Mouse (Mus musculus): ENCODE results near the gene Ghdc.

Ghdc gene

GRCm38 (mm10) chr11:100770646-100771408 lies at the start of gene Ghdc:
TSS of gene Ghdc (minus strand) at chr11:100770957.
- DNase-seq (ENCODE audit: low read depth, low spot score): peak; percentile 88

GRCm38 (mm10) chr11:100820047-100820446 lies 49.3 kb upstream of the Ghdc start:
- no peak for DNase-seq (ENCODE audit: low read depth, low spot score)

GRCm38 (mm10) chr11:100819626-100820025 lies 48.9 kb upstream of the Ghdc start:
- DNase-seq (ENCODE audit: low read depth, low spot score): no peak

DNA sequence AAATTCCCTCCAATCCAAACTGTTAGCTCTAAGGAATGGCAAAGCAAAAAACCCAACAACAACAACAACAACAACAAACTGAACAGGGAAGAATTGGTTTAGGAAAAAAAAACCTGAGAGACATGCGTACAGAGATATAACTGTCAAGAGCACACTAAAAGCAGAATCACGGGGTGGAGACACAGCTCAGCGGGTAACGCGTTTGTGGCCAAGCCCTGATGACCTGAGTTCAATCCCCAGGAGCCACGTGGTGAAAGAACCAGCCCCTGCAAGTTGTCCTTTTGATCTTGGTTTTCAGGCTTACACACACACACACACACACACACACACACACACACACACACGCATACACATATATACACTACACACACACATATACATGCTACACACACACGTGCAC lies 48.3 kb upstream of the Ghdc start:
- DNase-seq (ENCODE audit: low read depth, low spot score): no peak

DNA sequence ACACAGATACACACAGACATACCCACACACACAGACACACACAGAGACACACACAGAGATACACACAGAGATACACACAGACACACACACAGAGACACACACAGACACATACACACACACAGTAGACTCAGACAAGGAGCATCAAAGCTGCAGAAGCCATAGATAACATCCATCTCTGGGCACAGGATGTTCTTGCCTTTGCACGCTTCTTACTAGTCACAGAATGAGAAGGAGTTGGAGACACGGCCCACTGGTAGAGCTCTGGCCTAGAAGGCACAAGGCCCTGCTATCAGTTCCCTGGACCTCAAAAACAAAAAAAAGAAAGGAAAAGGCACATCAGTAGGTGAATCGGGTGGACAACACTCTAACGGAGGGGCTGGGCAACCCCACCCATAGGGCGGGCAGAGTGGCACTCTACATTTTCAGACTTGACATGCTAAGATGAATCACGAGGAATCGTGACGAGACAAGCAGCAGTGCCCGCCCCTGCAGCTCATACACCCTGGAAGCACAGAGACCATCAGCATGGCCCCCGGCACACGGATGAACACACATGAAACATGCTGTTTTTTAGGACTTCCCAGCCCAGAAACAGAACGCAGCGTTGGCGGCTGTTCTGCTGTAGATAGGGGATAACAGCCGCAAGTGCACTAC lies 47.7 kb upstream of the Ghdc start:
- DNase-seq (ENCODE audit: low read depth, low spot score): no peak

DNA sequence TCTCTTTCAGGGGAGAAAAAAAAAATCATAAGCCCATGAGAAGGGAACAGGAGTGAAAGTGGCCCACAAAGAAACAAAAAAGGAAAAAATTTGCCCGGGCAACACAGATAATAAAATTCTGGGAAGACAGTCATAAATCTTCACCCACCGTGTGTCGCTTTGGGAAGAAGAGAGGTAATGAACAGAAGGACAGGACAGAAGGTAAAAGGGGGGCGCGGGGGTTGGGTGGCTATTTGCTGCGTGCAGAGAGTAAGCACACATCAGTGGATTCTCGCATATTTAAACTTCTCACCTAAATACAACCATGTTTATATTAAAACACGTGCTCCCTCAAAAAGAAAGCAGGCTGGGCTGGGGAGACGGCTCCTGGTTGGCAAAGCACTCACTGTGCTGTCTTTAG lies 46.6 kb upstream of the Ghdc start:
- DNase-seq (ENCODE audit: low read depth, low spot score): peak; percentile 81

DNA sequence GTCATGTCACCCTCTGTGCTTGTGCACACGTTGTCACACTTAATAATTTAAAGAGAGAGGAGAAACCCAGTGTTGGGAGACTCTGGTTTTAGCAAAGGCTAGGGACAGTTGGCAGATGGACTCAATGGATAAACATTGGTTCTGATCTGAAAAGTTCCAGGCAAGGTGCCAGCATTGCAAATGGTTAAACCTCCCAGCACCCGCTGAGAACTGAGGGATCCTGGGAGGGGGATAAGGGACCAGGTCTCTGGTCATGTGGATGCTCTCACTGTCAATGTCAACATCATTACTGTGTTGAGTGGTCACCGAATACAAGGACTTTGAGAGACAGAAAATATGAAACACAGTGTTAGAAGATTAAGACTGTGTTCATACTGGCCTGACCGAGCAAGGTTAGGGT lies 46.0 kb upstream of the Ghdc start:
- peak; percentile 65 for DNase-seq (ENCODE audit: low read depth, low spot score)

GRCm38 (mm10) chr11:100816342-100816741 lies 45.6 kb upstream of the Ghdc start:
- DNase-seq (ENCODE audit: low read depth, low spot score): no peak

- DNase-seq (ENCODE audit: low read depth, low spot score): no peak
Observed at GRCm38 (mm10) chr11:100814498-100814897, 43.7 kb upstream of the Ghdc start.

GRCm38 (mm10) chr11:100811132-100811531 lies 40.4 kb upstream of the Ghdc start:
- no peak for DNase-seq (ENCODE audit: low read depth, low spot score)

DNA sequence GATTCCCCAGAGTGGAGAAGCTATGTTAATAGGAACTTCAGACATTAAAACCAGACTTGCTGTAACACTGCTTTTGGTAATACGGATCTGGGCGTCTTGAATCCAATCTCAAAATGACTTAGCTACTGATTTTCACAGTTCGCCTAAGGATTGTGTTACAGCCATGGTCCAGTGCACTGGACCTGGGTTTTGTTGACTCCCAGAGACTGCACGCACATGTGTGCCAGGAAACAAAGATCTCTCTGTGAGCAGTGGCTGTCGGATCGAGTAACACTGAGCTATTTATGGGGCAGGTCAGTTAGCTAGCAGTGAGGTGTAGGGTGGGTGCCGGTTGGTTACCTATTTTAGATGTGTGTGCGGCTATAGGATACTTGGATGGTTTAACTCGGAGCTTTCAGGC lies 39.8 kb upstream of the Ghdc start:
- no peak for DNase-seq (ENCODE audit: low read depth, low spot score)

GRCm38 (mm10) chr11:100806380-100807305 lies 35.9 kb upstream of the Ghdc start:
- DNase-seq (ENCODE audit: low read depth, low spot score): no peak

- no peak for DNase-seq (ENCODE audit: low read depth, low spot score)
Observed at GRCm38 (mm10) chr11:100805535-100805934, 34.8 kb upstream of the Ghdc start.

DNA sequence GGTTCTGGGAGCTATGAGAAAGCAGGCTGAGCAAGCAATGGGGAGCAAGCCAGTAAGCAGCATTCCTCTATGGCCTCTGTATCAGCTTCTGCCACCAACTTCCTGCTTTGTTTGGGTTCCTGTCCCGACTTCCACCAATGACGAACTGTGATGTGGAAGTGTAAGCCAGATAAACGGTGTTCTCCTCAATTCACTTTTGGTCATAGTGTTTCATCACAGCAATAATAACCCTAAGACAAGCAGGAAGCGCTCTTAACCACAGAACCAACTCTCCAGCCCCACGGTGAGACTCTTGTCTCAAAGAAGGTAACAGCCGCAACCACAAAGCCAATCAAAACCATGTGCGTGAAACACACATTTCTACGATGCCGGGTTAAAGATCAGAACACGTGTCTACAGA lies 33.7 kb upstream of the Ghdc start:
- DNase-seq (ENCODE audit: low read depth, low spot score): no peak

DNA sequence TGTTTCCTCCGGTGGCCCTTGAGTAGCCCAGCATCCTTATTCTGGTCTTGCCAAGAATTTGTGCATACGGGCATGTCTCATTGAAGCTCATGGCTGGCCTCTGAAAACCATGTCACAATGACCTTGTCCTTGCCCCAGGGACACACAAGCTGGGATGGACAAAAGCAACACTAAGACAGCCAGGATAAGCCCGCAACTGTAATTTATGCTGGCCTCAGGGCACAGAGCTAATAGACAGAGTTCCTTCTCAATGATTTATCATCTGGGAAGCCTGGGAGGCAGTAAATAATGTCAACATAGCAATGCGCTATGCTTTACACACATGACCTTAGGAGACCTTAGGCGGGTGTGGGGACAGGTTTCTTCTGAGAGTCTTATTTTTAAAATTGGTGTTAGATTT lies 28.7 kb upstream of the Ghdc start:
- DNase-seq (ENCODE audit: low read depth, low spot score): no peak

DNA sequence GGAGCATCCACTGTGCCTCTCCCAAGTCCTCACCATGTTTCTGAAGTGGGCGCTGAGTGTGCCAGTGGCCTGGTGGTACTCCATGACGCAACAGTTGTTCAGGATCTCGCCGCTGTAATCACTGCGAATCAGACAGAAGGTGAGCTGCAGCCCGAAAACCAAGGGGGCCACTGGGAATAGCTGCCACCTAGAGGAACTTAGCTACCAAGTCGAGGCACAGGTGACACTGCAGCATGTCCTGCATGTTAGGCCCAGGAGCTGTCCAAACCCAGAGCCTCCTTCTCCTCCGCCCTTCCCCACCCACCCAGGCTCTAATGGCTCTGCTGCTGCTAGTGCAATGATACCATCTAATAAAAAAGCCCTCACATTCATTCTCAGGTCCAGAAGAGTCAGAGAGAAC lies 25.8 kb upstream of the Ghdc start:
- no peak for DNase-seq (ENCODE audit: low read depth, low spot score)

DNA sequence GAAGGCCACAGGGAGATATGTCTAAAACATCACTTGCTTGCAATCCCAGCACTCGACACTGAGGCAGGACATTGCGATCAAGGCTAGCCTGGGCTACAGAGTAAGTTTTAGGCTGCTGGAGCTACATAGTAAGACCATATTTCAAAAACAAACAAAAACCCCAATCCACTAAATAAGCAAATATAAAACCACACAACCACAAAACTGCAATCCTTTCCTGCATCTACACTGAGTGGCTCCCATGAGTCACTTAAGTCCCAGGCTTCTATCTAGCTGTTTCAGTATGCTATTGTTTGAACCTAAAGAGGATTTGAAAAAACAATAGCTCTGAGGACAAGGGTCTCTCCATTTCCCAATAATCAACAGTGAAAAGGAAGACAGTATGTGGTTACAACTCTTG lies 24.6 kb upstream of the Ghdc start:
- no peak for DNase-seq (ENCODE audit: low read depth, low spot score)

DNA sequence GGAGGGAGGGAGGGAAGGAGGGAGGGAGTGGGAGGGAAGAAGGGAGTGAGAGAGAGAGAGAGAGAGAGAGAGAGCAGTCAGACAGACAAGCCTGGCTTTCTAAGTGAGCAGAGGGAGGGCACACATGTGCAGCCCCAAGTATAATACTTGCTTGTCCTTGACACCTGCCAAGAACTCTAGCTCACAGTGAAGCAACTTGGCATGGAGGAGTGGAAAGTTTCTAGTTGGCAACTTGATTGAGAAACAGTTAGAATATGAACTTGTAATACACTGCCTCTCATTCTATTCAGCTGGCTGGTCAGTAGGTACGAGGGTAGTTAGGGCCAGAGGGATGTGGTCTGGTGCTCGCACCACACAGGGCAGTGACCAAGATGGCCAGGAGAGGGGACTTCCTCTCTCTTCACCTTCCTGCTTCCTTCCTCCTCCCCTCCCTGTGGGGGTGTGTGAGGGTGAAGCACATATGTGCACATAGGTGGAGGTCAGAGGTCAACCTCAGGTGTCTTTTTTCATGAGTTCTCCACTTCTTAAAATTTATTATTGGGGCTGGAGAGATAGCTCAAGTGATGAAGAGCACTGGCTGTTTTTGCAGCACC lies 20.8 kb upstream of the Ghdc start:
- DNase-seq (ENCODE audit: low read depth, low spot score): no peak

GRCm38 (mm10) chr11:100790644-100791043 lies 19.9 kb upstream of the Ghdc start:
- DNase-seq (ENCODE audit: low read depth, low spot score): peak; percentile 68

DNA sequence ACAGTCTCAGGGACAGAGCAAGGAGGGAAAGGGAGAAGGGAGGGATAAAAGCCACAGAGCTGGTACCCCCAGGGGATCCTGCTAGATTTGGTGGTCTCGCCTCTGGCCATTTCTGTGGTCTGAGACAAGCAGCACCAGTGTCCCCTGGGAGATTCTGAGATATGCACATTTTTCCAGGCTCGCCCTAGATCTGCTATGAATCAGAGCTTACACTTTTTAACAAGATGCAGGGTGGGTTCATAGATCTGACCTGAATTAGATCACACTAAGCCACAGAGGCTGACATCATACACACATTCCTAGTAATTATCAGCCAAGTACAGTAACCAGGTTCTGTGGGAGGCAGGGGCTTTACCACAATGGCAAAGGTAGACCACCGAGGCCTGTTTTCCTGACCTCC lies 18.9 kb upstream of the Ghdc start:
- DNase-seq (ENCODE audit: low read depth, low spot score): no peak

DNA sequence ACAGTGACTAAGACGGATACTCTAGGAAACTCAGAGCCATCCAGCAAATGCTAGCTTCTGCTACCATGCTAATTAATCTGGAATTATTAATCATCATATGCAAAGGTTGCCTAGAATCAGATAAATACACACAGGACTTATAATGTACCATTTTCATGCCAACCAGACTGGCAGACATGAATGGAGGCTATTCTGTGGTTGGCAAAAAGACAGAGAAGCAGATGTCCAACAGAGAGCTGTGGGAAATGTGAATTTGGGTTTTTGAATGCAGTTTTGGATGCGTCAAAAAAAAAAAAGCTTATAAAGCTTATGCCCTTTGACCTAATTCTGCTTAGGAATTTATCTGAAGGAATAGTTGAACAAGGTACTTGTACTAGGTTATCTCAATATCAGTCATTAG lies 15.0 kb upstream of the Ghdc start:
- peak; percentile 76 for DNase-seq (ENCODE audit: low read depth, low spot score)

GRCm38 (mm10) chr11:100784286-100784685 lies 13.5 kb upstream of the Ghdc start:
- DNase-seq (ENCODE audit: low read depth, low spot score): peak; percentile 62
